In genomic region chr9:46003729-46004128, GRCm38 (mm10) we compare ENCODE assay signal across 8 mouse cellular contexts. TPM values are rescaled to one million over a fixed set of nuclear protein-coding genes. Genes with fewer than 3 reads are reported as not detected.
A peak's percentile ranks its signal among the peaks of the same experiment; 100 is the strongest.
DNase-seq lines count a peak whose midpoint lies in the region; ATAC-seq and TF ChIP-seq lines count a peak whose summit lies in the region.

No protein-coding gene starts in this region.

- peak; percentile 79 to 81 for DNase-seq in B cell, adult 2 months
- peak; percentile 63 for DNase-seq in ES-E14 (ENCODE audit: low read depth, low spot score)
- DNase-seq in cerebellum, adult 2 months = peak; percentile 67 to 88
- DNase-seq in gastrocnemius, postnatal 10 days = peak; percentile 92
- peak; percentile 92 for DNase-seq in kidney, postnatal 0 days (ENCODE audit: low spot score)
- DNase-seq in lung, postnatal 0 days (ENCODE audit: low spot score) = peak; percentile 82
- peak; percentile 83 to 86 for DNase-seq in spleen, postnatal 10 days (ENCODE audit: low spot score in 2 of 2)

- no peak overlapping the region for H3K4me2 ChIP-seq in kidney, postnatal 0 days (ENCODE audit: low read length)
- H3K4me2 ChIP-seq in lung, postnatal 0 days (replicated peaks; ENCODE audit: low read depth, low read length) = no peak overlapping the region

- H3K4me1 ChIP-seq in ES-E14 (ENCODE audit: control insufficient read depth in 2 of 2, insufficient read depth in 2 of 2, low read length in 2 of 2, poor library complexity in 1 of 2) = peaks cover 0 to 3% of the 10 kb centered on the region in 2 experiments; a peak in 1 of 4 replicates
- no peaks in the 10 kb centered on the region for H3K4me1 ChIP-seq in cerebellum, adult 2 months (ENCODE audit: control insufficient read depth, insufficient read depth, low read length)
- no peaks in the 10 kb centered on the region for H3K4me1 ChIP-seq in kidney, postnatal 0 days (replicated peaks; ENCODE audit: insufficient read depth, low read length)
- H3K4me1 ChIP-seq in lung, postnatal 0 days (ENCODE audit: insufficient read depth, low read depth, low read length) = no peaks in the 10 kb centered on the region

- in situ Hi-C loops in ES-E14 (cut with MboI; ENCODE audit: low sequenced_read_pairs in 2 of 2, unreplicated experiment in 2 of 2) = loop anchor here in 1 of 2 experiments (10.0 kb wide), 2 partner anchors 181 to 311 kb away; partner anchors contain the start of gene 4931429L15Rik

- ATAC-seq in kidney, postnatal 0 days (replicated peaks; ENCODE audit: low FRiP score, low read depth) = peak; percentile 33; the same call in 1 of the 2 replicates
- no peak for ATAC-seq in lung, postnatal 0 days
- no peak for ATAC-seq in inflammation-experienced regulatory T-cells, adult 6 months

- TF ChIP-seq EP300 in lung, postnatal 0 days (IDR thresholded peaks at IDR 0.05) = no peak

- H3K9me3 ChIP-seq in ES-E14 (ENCODE audit: control insufficient read depth, insufficient read depth, low read depth, low read length) = no peaks in the 10 kb centered on the region
- H3K9me3 ChIP-seq in kidney, postnatal 0 days (replicated peaks; ENCODE audit: low read length) = no peaks in the 10 kb centered on the region
- H3K9me3 ChIP-seq in lung, postnatal 0 days (ENCODE audit: low read length) = no peaks in the 10 kb centered on the region

- no peak overlapping the region for H3K27ac ChIP-seq in ES-E14 (ENCODE audit: insufficient read depth, low read depth, low read length, poor library complexity, severe bottlenecking)
- H3K27ac ChIP-seq in cerebellum, adult 2 months (ENCODE audit: insufficient read depth, low read length) = no peak overlapping the region
- H3K27ac ChIP-seq in kidney, postnatal 0 days = no peak overlapping the region
- H3K27ac ChIP-seq in lung, postnatal 0 days (ENCODE audit: low read length) = no peak overlapping the region

- peak; percentile 82 for TF ChIP-seq CTCF in cerebellum, adult 2 months (IDR thresholded peaks at IDR 0.05; ENCODE audit: borderline replicate concordance, insufficient read depth, low read depth, low read length)
- TF ChIP-seq CTCF in kidney, postnatal 0 days (IDR thresholded peaks at IDR 0.05; ENCODE audit: low read depth) = peak; percentile 99
- peak; percentile 90 for TF ChIP-seq CTCF in lung, postnatal 0 days (IDR thresholded peaks at IDR 0.05)

- no peak overlapping the region for H3K4me3 ChIP-seq in ES-E14 (ENCODE audit: insufficient read depth in 1 of 2, low read depth in 1 of 2, low read length in 2 of 2, poor library complexity in 1 of 2, severe bottlenecking in 1 of 2)
- no peak overlapping the region for H3K4me3 ChIP-seq in cerebellum, adult 2 months (replicated peaks; ENCODE audit: insufficient read depth, low read depth, low read length)
- H3K4me3 ChIP-seq in kidney, postnatal 0 days (replicated peaks; ENCODE audit: low read depth, low read length) = no peak overlapping the region
- H3K4me3 ChIP-seq in lung, postnatal 0 days (ENCODE audit: low read depth, low read length) = no peak overlapping the region

- TF ChIP-seq POLR2A in cerebellum, adult 2 months (IDR thresholded peaks at IDR 0.05; ENCODE audit: borderline replicate concordance, insufficient read depth, low read length) = no peak

- H3K27me3 ChIP-seq in cerebellum, adult 2 months (ENCODE audit: control insufficient read depth, insufficient read depth, low read length) = no peaks in the 10 kb centered on the region
- no peaks in the 10 kb centered on the region for H3K27me3 ChIP-seq in kidney, postnatal 0 days (ENCODE audit: insufficient read depth, low read length)
- no peaks in the 10 kb centered on the region for H3K27me3 ChIP-seq in lung, postnatal 0 days (replicated peaks; ENCODE audit: insufficient read depth, low read length)

- WGBS in cerebellum, adult 2 months = 6% methylated on average over 7 of the region's 7 CpGs
- 7% methylated on average over 7 of the region's 7 CpGs for WGBS in kidney, postnatal 0 days
- WGBS in lung, postnatal 0 days = 7% methylated on average over 7 of the region's 7 CpGs

- H3K36me3 ChIP-seq in ES-E14 (ENCODE audit: control insufficient read depth, insufficient read depth, low read length, poor library complexity, severe bottlenecking) = no peaks in the 10 kb centered on the region
- H3K36me3 ChIP-seq in kidney, postnatal 0 days (ENCODE audit: insufficient read depth, low read length) = no peaks in the 10 kb centered on the region
- H3K36me3 ChIP-seq in lung, postnatal 0 days (ENCODE audit: insufficient read depth, low read length) = no peaks in the 10 kb centered on the region

- H3K9ac ChIP-seq in ES-E14 (ENCODE audit: insufficient read depth, low read depth, low read length, poor library complexity, severe bottlenecking) = no peak overlapping the region
- no peak overlapping the region for H3K9ac ChIP-seq in kidney, postnatal 0 days (ENCODE audit: low read depth, low read length)
- no peak overlapping the region for H3K9ac ChIP-seq in lung, postnatal 0 days (replicated peaks; ENCODE audit: low read depth)

TF ChIP-seq in ES-E14, 5 proteins besides CTCF, POLR2A, EP300 and RAD21:
- TF ChIP-seq ZNF384 (IDR thresholded peaks at IDR 0.05; ENCODE audit: low read depth, low read length) = peak; percentile 92
- TF ChIP-seq CHD2 (IDR thresholded peaks at IDR 0.05; ENCODE audit: low read depth, low read length) = no peak
- TF ChIP-seq ZC3H11A (IDR thresholded peaks at IDR 0.05; ENCODE audit: borderline replicate concordance, low read depth, low read length) = peak; percentile 86

RNA-seq across cellular contexts. Expression of gene Pafah1b2, which starts 8.8 kb away (rescaled TPM):
- total RNA-seq in ES-E14 (2012; rRNA removed) = 51.1 and 64.9 TPM in 2 replicates
- polyA plus RNA-seq in cerebellum, adult 2 months (2012; rRNA removed) = 108 and 111 TPM in 2 replicates
- 10 to 100 TPM; 62.5 to 73.1 TPM for total RNA-seq in gastrocnemius, postnatal 10 days (2021)
- 113 and 127 TPM in 2 replicates for polyA plus RNA-seq in kidney, postnatal 0 days (2015; fragmentation: Nextera tagmentation; extraction: Ambion mirVana)
- polyA plus RNA-seq in lung, postnatal 0 days (2015; fragmentation: Nextera tagmentation; extraction: Ambion mirVana) = 82.8 and 84.6 TPM in 2 replicates
- 10 to 100 TPM; 58.6 to 75.2 (median 67.0) TPM for polyA plus RNA-seq in inflammation-experienced regulatory T-cells, adult 6 months (2017; shearing (Covaris generic))

RNA-seq across cellular contexts. Expression of gene Sik3, which starts 8.9 kb away (rescaled TPM):
- 18.9 and 25.3 TPM in 2 replicates for total RNA-seq in ES-E14 (2012; rRNA removed)
- 63.1 and 69.1 TPM in 2 replicates for polyA plus RNA-seq in cerebellum, adult 2 months (2012; rRNA removed)
- total RNA-seq in gastrocnemius, postnatal 10 days (2021) = 10 to 100 TPM; 52.7 to 52.9 TPM
- polyA plus RNA-seq in kidney, postnatal 0 days (2015; fragmentation: Nextera tagmentation; extraction: Ambion mirVana) = 12.5 and 12.7 TPM in 2 replicates
- polyA plus RNA-seq in lung, postnatal 0 days (2015; fragmentation: Nextera tagmentation; extraction: Ambion mirVana) = 8.9 and 9.3 TPM in 2 replicates
- polyA plus RNA-seq in inflammation-experienced regulatory T-cells, adult 6 months (2017; shearing (Covaris generic)) = 10 to 100 TPM; 11.0 to 13.9 (median 11.5) TPM

RNA-seq across cellular contexts. Expression of gene Sidt2, which starts 48.7 kb away (rescaled TPM):
- 44.7 and 50.3 TPM in 2 replicates for total RNA-seq in ES-E14 (2012; rRNA removed)
- polyA plus RNA-seq in cerebellum, adult 2 months (2012; rRNA removed) = 130 and 142 TPM in 2 replicates
- 10 to 100 TPM; 57.8 to 58.2 TPM for total RNA-seq in gastrocnemius, postnatal 10 days (2021)
- polyA plus RNA-seq in kidney, postnatal 0 days (2015; fragmentation: Nextera tagmentation; extraction: Ambion mirVana) = 50.8 and 53.5 TPM in 2 replicates
- 55.4 and 58.7 TPM in 2 replicates for polyA plus RNA-seq in lung, postnatal 0 days (2015; fragmentation: Nextera tagmentation; extraction: Ambion mirVana)
- 10 to 100 TPM; 27.0 to 48.9 (median 35.8) TPM for polyA plus RNA-seq in inflammation-experienced regulatory T-cells, adult 6 months (2017; shearing (Covaris generic))
